ENCODE assay signal across 26 mouse cellular contexts in the genomic region with DNA sequence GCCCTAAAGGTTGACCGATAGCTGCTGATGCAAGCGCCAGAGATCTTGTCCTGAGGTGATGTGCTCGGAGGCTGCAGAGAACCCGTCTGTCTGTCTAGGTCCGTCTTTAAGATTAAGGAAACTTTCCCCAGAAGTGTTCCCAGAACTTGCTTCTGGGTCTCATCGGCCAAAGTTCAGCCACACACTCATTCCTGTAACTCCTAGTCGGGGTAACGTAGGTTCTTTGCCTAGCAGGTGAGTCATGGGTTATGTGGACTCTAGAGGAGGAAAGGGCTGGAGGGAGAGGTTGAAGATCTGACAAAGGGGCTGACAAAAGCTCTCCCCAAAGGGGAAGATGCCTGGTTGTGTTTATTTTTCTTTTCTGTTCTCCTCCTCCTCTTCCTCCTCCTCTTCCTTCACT. TPM values are rescaled to one million over a fixed set of nuclear protein-coding genes. Genes with fewer than 3 reads are reported as not detected.
"Had no signal": no experiment of that assay in that cellular context is flagged by ENCODE, and none has a peak within 500 bp of the region (broad histone marks: within the 10 kb centered on the region; RNA-seq: fewer than 3 reads in every experiment).

No protein-coding gene starts in this region.

- H3K36me3 ChIP-seq: lung, embryonic 15.5 days; midbrain, embryonic 10.5 days; midbrain, embryonic 12.5 days; neural tube, embryonic 13.5 days; neural tube, embryonic 15.5 days had no signal

- H3K27me3 ChIP-seq: lung, embryonic 15.5 days; midbrain, embryonic 12.5 days; neural tube, embryonic 13.5 days; neural tube, embryonic 15.5 days had no signal

- H3K4me2 ChIP-seq: lung, embryonic 15.5 days; midbrain, embryonic 12.5 days; neural tube, embryonic 13.5 days; neural tube, embryonic 15.5 days had no signal

- ATAC-seq: liver, postnatal 0 days; lung, postnatal 0 days; midbrain, embryonic 16.5 days had no signal

- DNase-seq: liver, postnatal 0 days; lung, adult 2 months; lung, postnatal 14 days; lung, postnatal 36 days; midbrain, embryonic 14.5 days; retina, postnatal 1 day; right cerebral cortex, adult 18-20 months; right cerebral cortex, postnatal 25 days; right cerebral cortex, postnatal 4 days; spleen, adult 18-20 months had no signal

- H3K4me1 ChIP-seq: lung, embryonic 15.5 days; midbrain, embryonic 10.5 days; midbrain, embryonic 12.5 days; neural tube, embryonic 13.5 days; neural tube, embryonic 15.5 days had no signal

- H3K27ac ChIP-seq: lung, embryonic 15.5 days; macrophage; midbrain, embryonic 10.5 days; midbrain, embryonic 12.5 days; neural tube, embryonic 13.5 days; neural tube, embryonic 15.5 days had no signal

- H3K4me3 ChIP-seq: lung, embryonic 15.5 days; megakaryocyte, embryonic 14.5 days; midbrain, embryonic 10.5 days; midbrain, embryonic 12.5 days; myocyte; neural tube, embryonic 13.5 days; neural tube, embryonic 15.5 days had no signal

- H3K9me3 ChIP-seq: lung, embryonic 15.5 days; midbrain, embryonic 10.5 days; midbrain, embryonic 12.5 days; neural tube, embryonic 13.5 days; neural tube, embryonic 15.5 days had no signal

- H3K9ac ChIP-seq: liver, postnatal 0 days; lung, embryonic 15.5 days; midbrain, embryonic 12.5 days; neural tube, embryonic 13.5 days; neural tube, embryonic 15.5 days had no signal

RNA-seq across cellular contexts. Expression of a gene that starts 42.5 kb away (rescaled TPM):
- total RNA-seq: megakaryocyte progenitor cell, adult 5-6 weeks had no signal
- polyA plus RNA-seq: liver, postnatal 0 days; lung, adult 2 months; lung, embryonic 15.5 days; lung, postnatal 0 days; macrophage; midbrain, embryonic 12.5 days; midbrain, embryonic 14.5 days; midbrain, embryonic 16.5 days; neural tube, embryonic 11.5 days; neural tube, embryonic 13.5 days; neural tube, embryonic 15.5 days; small intestine, adult 2 months; stomach, embryonic 16.5 days; thymus, adult 2 months; urinary bladder, adult 2 months had no signal
